Mouse (Mus musculus) spleen, adult 2 months (tissue): ENCODE data around the gene Znhit3. TPM values are rescaled to one million over a fixed set of nuclear protein-coding genes. Genes with fewer than 3 reads are reported as not detected.

Experiments
- DNase-seq, 2 experiments: peaks; one replicate each; pipeline versions ENCODE4 v3.0.0 to v3.0.0-alpha.2; 2012 to 2021; ENCODE audit warnings: low spot score in 2 of 2, low read depth in 1 of 2
- H3K27ac ChIP-seq: fragments of 200-500 bp; 2 replicates; pipeline ENCODE4 v1.5.1; 2012; ENCODE audit warnings: low read length, inconsistent platforms; ENCODE audit not compliant: insufficient read depth
- H3K27me3 ChIP-seq: fragments of 200-500 bp; 2 replicates; pipeline ENCODE4 v1.6.1; 2012; ENCODE audit warnings: mild to moderate bottlenecking, moderate library complexity, low read length, inconsistent platforms; ENCODE audit not compliant: control insufficient read depth, insufficient read depth
- H3K36me3 ChIP-seq: fragments of 200-500 bp; 2 replicates; pipeline ENCODE4 v1.6.1; 2012; ENCODE audit warnings: mild to moderate bottlenecking, low read length, inconsistent platforms; ENCODE audit not compliant: control insufficient read depth, insufficient read depth
- H3K4me1 ChIP-seq: fragments of 200-500 bp; 2 replicates; pipeline ENCODE4 v1.6.1; 2011; ENCODE audit warnings: inconsistent platforms; ENCODE audit not compliant: control insufficient read depth, insufficient read depth, insufficient read length
- H3K4me3 ChIP-seq: fragments of 200-500 bp; 2 replicates; pipeline ENCODE4 v1.5.1; 2011; ENCODE audit warnings: mild to moderate bottlenecking, inconsistent platforms; ENCODE audit not compliant: insufficient read depth, insufficient read length; ENCODE audit errors: extremely low read depth
- CTCF ChIP-seq: fragments of 200-500 bp; IDR thresholded peaks from 2 replicates; pipeline ENCODE4 v1.5.1; 2011; ENCODE audit warnings: mild to moderate bottlenecking, inconsistent platforms; ENCODE audit not compliant: insufficient read depth, insufficient read length, insufficient replicate concordance; ENCODE audit errors: extremely low read depth
- POLR2A ChIP-seq: fragments of 200-500 bp; IDR thresholded peaks from 2 replicates; pipeline ENCODE4 v1.6.1; 2011; ENCODE audit warnings: low read depth, low read length, inconsistent platforms
- WGBS: fragments of 180-500 bp; shearing (Covaris S2); methylation state at CpG from one replicate; pipeline ENCODE4 v1.1.7; 2018; 5-methylcytosine and 5-hydroxymethylcytosine counted together
- polyA plus RNA-seq: library from polyadenylated mRNA; depleted of rRNA; stranded (reverse); fragments of >200 nt; gene quantifications from 2 replicates; pipeline ENCODE4 v1.2.3, GENCODE M21; 2012; rRNA removed

Gene Znhit3
- polyA plus RNA-seq, result 5.4 and 5.6 TPM in 2 replicates

- Histone ChIP-seq H3K27me3 (no peaks in the 10 kb centered on the region), H3K4me1 (0 out of 2 replicates have a peak, but pooled peaks cover 2% of the 10 kb centered on the region), H3K4me3 (peak within 1 kb of the TSS; percentile 90), H3K36me3 (peaks cover 6% of the 10 kb centered on the region; the same call in 1 of the 2 replicates), H3K27ac (peak within 1 kb of the TSS; percentile 2; the same call in 1 of the 2 replicates)
- DNase-seq, result peak; percentile 72 to 77
- TF ChIP-seq CTCF (no peak), POLR2A (no peak)
- WGBS, result 7% methylated on average over 34 of the region's 34 CpGs
Observed at GRCm38 (mm10) chr11:84916053-84916702, at the start of gene Znhit3. Znhit3 (minus strand) TSS chr11:84916366.

GRCm38 (mm10) chr11:84963556-84963955, 47.4 kb upstream of the Znhit3 start:
- Histone ChIP-seq H3K27me3 (no peaks in the 10 kb centered on the region), H3K4me3 (no peak overlapping the region), H3K4me1 (no peaks in the 10 kb centered on the region), H3K36me3 (no peaks in the 10 kb centered on the region), H3K27ac (no peak overlapping the region)
- no peak for DNase-seq
- WGBS, result 80% methylated on average over 3 of the region's 3 CpGs
- TF ChIP-seq POLR2A (no peak), CTCF (no peak)

- Histone ChIP-seq H3K27me3 (peaks cover 7% of the 10 kb centered on the region), H3K27ac (no peak overlapping the region), H3K4me1 (no peaks in the 10 kb centered on the region), H3K36me3 (no peaks in the 10 kb centered on the region), H3K4me3 (no peak overlapping the region)
- DNase-seq, result no peak
- WGBS, result 88% methylated on average over 4 of the region's 4 CpGs
- TF ChIP-seq POLR2A (no peak), CTCF (no peak)
Observed at GRCm38 (mm10) chr11:84962536-84962935, 46.4 kb upstream of the Znhit3 start.

- DNase-seq, result no peak
- Histone ChIP-seq H3K27me3 (peaks cover 8% of the 10 kb centered on the region), H3K27ac (no peak overlapping the region), H3K4me3 (no peak overlapping the region), H3K4me1 (no peaks in the 10 kb centered on the region), H3K36me3 (no peaks in the 10 kb centered on the region)
- WGBS, result 90% methylated on average over 4 of the region's 4 CpGs
- TF ChIP-seq POLR2A, result no peak
- no peak for TF ChIP-seq CTCF
Observed at GRCm38 (mm10) chr11:84961571-84961970, 45.4 kb upstream of the Znhit3 start.

GRCm38 (mm10) chr11:84960780-84961179, 44.6 kb upstream of the Znhit3 start:
- DNase-seq, result no peak
- Histone ChIP-seq H3K36me3 (no peaks in the 10 kb centered on the region), H3K27ac (no peak overlapping the region), H3K4me3 (no peak overlapping the region), H3K4me1 (no peaks in the 10 kb centered on the region), H3K27me3 (peaks cover 10% of the 10 kb centered on the region)
- 67% methylated on average over 6 of the region's 6 CpGs for WGBS
- no peak for TF ChIP-seq POLR2A

GRCm38 (mm10) chr11:84960291-84960690, 44.1 kb upstream of the Znhit3 start:
- 44% methylated on average over 3 of the region's 3 CpGs for WGBS
- TF ChIP-seq POLR2A, result no peak
- no peaks in the 10 kb centered on the region for H3K36me3 ChIP-seq
- H3K4me3 ChIP-seq, result no peak overlapping the region
- peaks cover 10% of the 10 kb centered on the region for H3K27me3 ChIP-seq
- no peak overlapping the region for H3K27ac ChIP-seq
- no peak for DNase-seq
- H3K4me1 ChIP-seq, result no peaks in the 10 kb centered on the region

DNA sequence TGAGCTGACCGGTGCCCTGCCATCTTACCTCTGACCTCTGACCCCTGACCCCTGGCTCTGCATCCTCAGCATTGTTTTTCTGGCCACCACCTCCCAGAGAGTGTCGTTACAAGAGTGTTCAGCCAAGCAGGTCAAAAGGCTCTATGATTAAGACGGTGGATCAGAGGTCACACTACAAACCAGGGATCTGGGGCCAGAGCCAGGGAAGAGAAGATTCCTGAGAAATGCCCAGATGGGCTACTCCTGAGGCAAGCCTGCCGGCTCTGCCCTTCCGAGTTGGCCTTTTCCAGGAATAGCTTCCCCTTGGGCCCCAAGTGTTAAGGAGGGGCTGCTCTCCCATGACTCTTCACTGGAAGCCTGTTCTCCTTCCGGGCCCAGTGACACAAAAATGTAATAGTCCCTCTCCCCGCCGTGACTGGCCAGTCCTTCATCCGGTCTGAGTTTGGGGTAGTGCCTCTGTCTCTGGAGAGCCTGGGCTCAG, 43.6 kb upstream of the Znhit3 start:
- no peak for DNase-seq
- H3K4me1 ChIP-seq, result no peaks in the 10 kb centered on the region
- peaks cover 10% of the 10 kb centered on the region for H3K27me3 ChIP-seq
- no peak overlapping the region for H3K27ac ChIP-seq
- TF ChIP-seq POLR2A, result no peak
- TF ChIP-seq CTCF, result no peak
- 13% methylated on average over 9 of the region's 9 CpGs for WGBS
- no peak overlapping the region for H3K4me3 ChIP-seq
- no peaks in the 10 kb centered on the region for H3K36me3 ChIP-seq
